Mouse (Mus musculus): ENCODE data around the gene Mid1.
"Not testable (repeated sequence)": the region's sequence is repeated elsewhere in the genome, so short reads cannot be mapped to it uniquely, and the experiment has no call there.

Gene Mid1

DNA sequence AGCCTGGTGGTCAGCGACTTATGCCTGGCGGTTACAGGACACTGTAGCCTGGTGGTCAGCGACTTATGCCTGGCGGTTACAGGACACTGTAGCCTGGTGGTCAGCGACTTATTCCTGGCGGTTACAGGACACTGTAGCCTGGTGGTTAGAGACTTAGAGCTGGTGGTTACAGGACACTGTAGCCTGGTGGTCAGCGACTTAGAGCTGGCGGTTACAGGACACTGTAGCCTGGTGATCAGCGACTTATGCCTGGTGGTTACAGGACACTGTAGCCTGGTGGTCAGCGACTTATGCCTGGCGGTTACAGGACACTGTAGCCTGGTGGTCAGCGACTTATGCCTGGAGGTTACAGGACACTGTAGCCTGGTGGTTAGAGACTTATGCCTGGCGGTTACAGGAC is 329.0 kb downstream of the Mid1 start:
- not testable (repeated sequence) for DNase-seq (ENCODE audit: low read depth, low spot score)

DNA sequence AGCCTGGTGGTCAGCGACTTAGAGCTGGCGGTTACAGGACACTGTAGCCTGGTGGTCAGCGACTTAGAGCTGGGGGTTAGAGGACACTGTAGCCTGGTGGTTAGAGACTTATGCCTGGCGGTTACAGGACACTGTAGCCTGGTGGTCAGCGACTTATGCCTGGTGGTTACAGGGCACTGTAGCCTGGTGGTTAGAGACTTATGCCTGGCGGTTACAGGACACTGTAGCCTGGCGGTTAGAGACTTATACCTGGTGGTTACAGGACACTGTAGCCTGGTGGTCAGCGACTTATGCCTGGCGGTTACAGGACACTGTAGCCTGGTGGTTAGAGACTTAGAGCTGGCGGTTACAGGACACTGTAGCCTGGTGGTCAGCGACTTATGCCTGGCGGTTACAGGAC is 330.9 kb downstream of the Mid1 start:
- not testable (repeated sequence) for DNase-seq (ENCODE audit: low read depth, low spot score)

DNA sequence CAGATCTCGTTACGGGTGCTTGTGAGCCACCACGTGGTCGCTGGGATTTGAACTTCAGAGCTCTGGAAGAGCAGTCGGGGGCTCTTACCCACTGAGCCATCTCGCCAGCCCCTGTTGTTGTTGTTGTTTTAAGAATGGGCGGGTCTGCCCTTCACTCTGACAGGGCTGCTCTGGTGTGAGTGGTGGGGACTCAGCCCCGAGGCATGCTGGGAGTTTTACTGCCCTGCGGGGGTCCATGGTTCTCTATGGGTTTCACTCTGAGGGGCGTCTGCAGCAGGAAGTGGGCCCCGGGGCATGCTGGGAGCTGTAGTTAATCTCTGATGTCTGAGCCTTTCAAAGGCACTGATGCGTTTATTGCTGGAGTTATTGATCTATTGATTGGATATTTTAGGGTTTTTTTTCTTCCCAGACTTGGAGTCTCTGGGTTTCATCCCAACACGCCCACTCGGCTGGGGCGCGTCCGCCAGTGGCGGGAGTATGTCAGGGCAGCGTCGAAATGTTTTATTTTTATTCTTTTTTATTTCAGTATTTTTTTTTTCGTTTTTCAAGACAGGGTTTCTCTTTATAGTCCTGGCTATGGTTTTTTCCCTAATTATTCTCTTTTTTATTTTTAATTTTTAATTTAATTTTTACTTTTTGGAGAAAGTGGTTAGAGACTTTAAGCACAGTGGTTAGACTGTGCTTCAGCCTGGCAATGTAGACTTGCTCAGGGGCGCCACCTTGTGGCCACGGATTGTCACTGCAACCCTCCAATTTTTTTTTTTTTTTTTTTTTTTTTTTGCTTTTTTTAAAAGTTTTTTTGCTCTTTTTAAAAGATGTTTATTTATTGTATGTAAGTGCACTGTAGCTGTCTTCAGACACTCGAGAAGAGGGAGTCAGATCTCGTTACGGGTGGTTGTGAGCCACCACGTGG is 332.6 kb downstream of the Mid1 start:
- peak; percentile 99 for DNase-seq (ENCODE audit: low read depth, low spot score)

DNA sequence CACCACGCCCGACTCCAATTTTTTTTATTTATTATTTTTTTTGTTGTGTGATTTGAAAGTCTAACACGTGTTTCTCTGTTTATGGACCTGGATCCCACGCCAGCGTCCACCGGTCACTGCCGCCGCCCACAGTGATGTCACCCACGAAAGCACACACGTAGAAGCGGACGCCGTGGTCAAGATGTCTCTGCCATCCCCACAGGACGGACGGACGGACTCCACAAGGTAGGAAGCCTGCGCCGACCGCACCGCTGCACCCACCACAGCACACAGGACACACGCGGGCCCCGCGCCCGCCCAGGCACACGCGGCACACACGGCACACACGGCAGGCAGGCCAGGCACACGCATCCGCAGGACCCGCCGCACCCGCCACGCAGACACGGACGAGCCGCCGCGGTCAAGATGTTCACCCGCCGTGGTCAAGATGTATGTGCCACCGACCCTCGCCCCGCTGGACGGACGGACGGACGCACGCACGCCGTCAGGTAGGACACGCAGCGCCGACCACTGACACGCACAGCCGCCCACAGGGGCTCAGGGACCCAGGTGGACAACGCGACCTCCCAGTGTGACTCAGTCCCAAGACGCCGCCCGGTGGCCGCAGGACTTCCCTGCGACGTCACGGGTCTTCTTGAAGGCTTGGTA is 333.7 kb downstream of the Mid1 start:
- not testable (repeated sequence) for DNase-seq (ENCODE audit: low read depth, low spot score)

DNA sequence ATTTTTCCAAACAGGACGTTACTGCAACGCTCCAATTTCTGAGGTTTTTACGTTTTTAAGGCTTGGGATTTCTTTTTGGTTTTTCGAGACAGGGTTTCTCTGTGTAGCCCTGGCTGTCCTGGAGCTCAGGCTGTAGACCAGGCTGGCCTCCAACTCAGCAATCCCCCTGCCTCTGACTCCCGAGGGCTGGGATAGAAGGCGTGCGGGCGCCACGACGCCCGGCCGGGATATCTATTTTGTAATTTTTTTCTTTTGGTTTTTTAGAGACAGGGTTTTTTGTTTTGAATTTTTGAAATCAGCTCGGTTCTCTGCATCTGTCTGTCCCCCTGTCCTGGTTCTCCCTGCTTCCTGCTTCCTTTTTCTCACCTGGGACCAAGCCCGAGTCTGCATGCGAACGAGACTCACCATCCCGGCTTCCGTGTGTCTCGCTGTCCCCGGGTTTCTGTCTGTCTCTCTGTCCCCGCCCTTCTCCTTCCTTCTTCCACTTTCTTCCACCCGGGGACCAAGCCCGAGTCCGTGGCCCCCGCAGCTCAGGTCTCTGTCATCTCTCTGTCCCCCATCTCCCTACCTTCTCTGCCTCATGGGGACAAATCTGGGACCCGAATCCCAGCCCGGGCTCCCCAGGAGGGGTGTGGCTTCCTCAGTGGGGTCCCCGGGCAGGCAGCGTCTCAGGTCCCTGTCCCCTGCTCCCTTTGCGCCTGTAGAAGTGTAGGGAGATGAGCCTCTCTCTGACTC is 334.4 kb downstream of the Mid1 start:
- peak; percentile 93 for DNase-seq (ENCODE audit: low read depth, low spot score)

DNA sequence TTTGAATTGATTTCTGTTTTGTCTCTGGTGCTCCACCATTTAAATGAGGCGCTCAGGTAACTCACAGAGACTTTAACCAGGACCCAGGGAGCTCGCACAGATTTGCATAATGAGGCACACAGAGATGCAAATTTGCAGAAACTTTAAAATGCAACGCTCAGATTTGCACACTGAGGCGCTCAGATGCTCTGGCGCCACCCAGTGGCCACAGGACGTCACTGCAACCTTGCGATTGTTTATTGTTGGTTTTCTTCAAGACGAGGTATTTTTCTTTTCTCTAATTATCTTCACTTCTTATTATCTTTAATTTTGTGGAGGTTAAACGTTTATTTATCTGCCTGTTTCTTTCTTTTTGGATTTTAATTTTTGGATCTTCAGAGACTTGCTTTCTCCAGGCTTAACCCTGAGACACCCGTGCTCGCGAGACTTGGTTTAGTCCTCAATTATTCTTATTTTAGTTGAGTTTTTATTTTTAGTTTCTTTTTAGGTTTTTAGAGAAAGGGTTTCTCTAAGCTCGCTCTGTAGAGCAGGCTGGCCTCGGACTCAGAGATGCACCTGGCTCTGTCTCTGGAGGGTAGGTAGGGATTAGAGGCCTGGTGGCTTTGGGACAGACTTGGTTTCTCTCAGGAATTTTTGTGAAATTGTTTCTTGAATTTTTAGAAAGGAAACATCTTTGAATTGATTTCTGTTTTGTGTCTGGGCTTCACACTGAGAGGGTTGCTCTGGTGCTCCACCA is 335.1 kb downstream of the Mid1 start:
- DNase-seq (ENCODE audit: low read depth, low spot score), result peak; percentile 100

DNA sequence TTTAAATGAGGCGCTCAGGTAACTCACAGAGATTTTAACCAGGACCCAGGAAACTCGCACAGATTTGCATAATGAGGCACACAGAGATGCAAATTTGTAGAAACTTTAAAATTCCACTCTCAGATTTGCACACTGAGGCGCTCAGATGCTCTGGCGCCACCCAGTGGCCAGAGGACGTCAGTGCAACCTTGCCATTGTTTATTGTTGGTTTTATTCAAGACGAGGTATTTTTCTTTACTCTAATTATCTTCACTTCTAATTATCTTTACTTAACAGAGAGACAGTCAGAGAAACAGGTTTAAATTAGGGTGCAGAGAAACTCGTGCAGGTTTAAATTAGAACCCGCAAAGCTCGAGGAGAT is 335.7 kb downstream of the Mid1 start:
- DNase-seq (ENCODE audit: low read depth, low spot score), result peak; percentile 96

DNA sequence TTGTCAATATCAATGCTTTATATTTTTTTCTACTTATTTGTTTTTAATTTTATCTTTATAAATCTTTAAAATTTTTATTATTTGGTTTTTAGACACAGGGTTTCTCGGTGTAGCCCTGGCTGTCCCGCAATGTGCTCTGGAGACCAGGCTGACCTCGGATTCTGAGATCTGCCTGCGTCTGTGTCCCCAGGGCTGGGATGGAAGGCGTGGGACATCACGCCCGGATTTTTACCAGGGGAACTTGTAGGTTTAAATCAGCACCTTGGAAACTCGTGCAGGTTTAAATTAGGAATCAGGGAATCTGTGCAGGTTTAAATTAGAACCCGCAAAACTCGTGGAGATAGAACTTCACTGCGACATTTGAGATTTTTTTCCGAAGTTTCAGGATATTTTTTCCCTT is 336.2 kb downstream of the Mid1 start:
- DNase-seq (ENCODE audit: low read depth, low spot score), result not testable (repeated sequence)

DNA sequence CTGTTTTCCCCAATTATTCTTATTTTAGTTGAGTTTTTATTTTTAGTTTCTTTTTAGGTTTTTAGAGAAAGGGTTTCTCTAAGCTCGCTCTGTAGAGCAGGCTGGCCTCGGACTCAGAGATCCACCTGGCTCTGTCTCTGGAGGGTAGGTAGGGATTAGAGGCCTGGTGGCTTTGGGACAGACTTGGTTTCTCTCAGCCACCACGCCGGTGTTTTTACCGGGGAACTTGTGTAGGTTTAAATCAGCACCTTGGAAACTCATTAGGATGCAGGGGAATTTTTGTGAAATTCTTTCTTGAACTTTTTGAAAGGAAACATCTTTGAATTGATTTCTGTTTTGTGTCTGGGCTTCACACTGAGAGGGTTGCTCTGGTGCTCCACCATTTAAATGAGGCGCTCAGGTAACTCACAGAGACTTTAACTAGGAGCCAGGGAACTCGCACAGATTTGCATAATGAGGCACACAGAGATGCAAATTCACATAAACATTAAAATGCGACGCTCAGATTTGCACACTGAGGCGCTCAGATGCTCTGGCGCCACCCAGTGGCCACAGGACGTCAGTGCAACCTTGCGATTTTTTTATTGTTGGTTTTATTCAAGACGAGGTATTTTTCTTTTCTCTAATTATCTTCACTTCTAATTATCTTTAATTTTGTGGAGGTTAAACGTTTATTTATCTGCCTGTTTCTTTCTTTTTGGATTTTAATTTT is 336.9 kb downstream of the Mid1 start:
- DNase-seq (ENCODE audit: low read depth, low spot score), result not testable (repeated sequence)

Measured in WW6 (cell line).